Mouse (Mus musculus) heart, postnatal 10 days (tissue): ENCODE results near the gene Mettl2. TPM values are rescaled to one million over a fixed set of nuclear protein-coding genes. Genes with fewer than 3 reads are reported as not detected.
"Not testable (repeated sequence)": the region's sequence is repeated elsewhere in the genome, so short reads cannot be mapped to it uniquely, and the experiment has no call there.

ENCODE experiments used
- DNase-seq, 2 experiments: peaks; one replicate each; pipeline ENCODE4 v3.0.0; 2021
- intact Hi-C: fragments of 180-260 bp; cut with DNase I; formaldehyde crosslinking; loops from one replicate; pipeline ENCODE4 v1.15.1; 2025
- total RNA-seq, 2 experiments: library from RNA; stranded (reverse); gene quantifications; 2 replicates each; pipeline ENCODE4 v1.2.3; 2021

Mettl2 gene
- 10 to 100 TPM; 13.6 to 14.3 TPM for total RNA-seq

- intact Hi-C loops = loop anchor here (1.0 to 2.0 kb wide), 2 partner anchors 53 to 536 kb away; partner anchors contain the start of gene Tlk2
- peak; percentile 84 to 90 for DNase-seq
Measured at GRCm38 (mm10) chr11:105125735-105126519, at the start of gene Mettl2. Gene Mettl2, plus strand, starts transcription at chr11:105126425.

GRCm38 (mm10) chr11:105112448-105112847, 13.8 kb upstream of the Mettl2 start:
- intact Hi-C loops, DNase-seq: not testable (repeated sequence)

- intact Hi-C loops = no loop called here
- DNase-seq = no peak
Measured at GRCm38 (mm10) chr11:105117814-105118213, 8.4 kb upstream of the Mettl2 start.

- no peak for DNase-seq
- intact Hi-C loops = loop anchor here (5.0 kb wide), 1 partner anchor 353 kb away; no protein-coding TSS in a partner anchor
Measured at GRCm38 (mm10) chr11:105120551-105121061, 5.6 kb upstream of the Mettl2 start.

- intact Hi-C loops = loop anchor here (5.0 kb wide), 1 partner anchor 354 kb away; no protein-coding TSS in a partner anchor
- not testable (repeated sequence) for DNase-seq
Measured at GRCm38 (mm10) chr11:105121792-105122191, 4.4 kb upstream of the Mettl2 start.

- intact Hi-C loops = loop anchor here (5.0 kb wide), 1 partner anchor 357 kb away; no protein-coding TSS in a partner anchor
- DNase-seq = peak; percentile 32 to 54
Measured at GRCm38 (mm10) chr11:105123986-105124385, 2.2 kb upstream of the Mettl2 start.

GRCm38 (mm10) chr11:105126520-105127029, 350 bp downstream of the Mettl2 start:
- DNase-seq = no peak
- intact Hi-C loops = loop anchor here (1.0 to 2.0 kb wide), 2 partner anchors 52 to 536 kb away; partner anchors contain the start of gene Tlk2

GRCm38 (mm10) chr11:105135692-105136091, 9.5 kb downstream of the Mettl2 start:
- intact Hi-C loops = no loop called here
- DNase-seq = no peak

GRCm38 (mm10) chr11:105137255-105137654, 11.0 kb downstream of the Mettl2 start:
- DNase-seq, intact Hi-C loops: not testable (repeated sequence)

GRCm38 (mm10) chr11:105140512-105140911, 14.3 kb downstream of the Mettl2 start:
- intact Hi-C loops, DNase-seq: not testable (repeated sequence)

GRCm38 (mm10) chr11:105141115-105141514, 14.9 kb downstream of the Mettl2 start:
- DNase-seq = no peak
- intact Hi-C loops = no loop called here

GRCm38 (mm10) chr11:105143564-105143963, 17.3 kb downstream of the Mettl2 start:
- intact Hi-C loops = no loop called here
- no peak for DNase-seq

GRCm38 (mm10) chr11:105144084-105144483, 17.9 kb downstream of the Mettl2 start:
- DNase-seq = no peak
- intact Hi-C loops = no loop called here

- no peak for DNase-seq
Measured at GRCm38 (mm10) chr11:105144508-105145210, 18.4 kb downstream of the Mettl2 start.

GRCm38 (mm10) chr11:105145211-105145610, 19.0 kb downstream of the Mettl2 start:
- intact Hi-C loops = no loop called here
- no peak for DNase-seq

More at GRCm38 (mm10) chr11:105144508-105145210, 18.4 kb downstream of the Mettl2 start:
- intact Hi-C loops = no loop called here

- intact Hi-C loops = no loop called here
- no peak for DNase-seq
Measured at GRCm38 (mm10) chr11:105146593-105146992, 20.4 kb downstream of the Mettl2 start, which contains the start of gene Gm10842. Gene Gm10842, plus strand, starts transcription at chr11:105146893.

- no peak for DNase-seq
- intact Hi-C loops = no loop called here
Measured at GRCm38 (mm10) chr11:105149353-105149752, 23.1 kb downstream of the Mettl2 start.

- intact Hi-C loops = no loop called here
- no peak for DNase-seq
Measured at GRCm38 (mm10) chr11:105149766-105150165, 23.5 kb downstream of the Mettl2 start.

- DNase-seq = no peak
- intact Hi-C loops = no loop called here
Measured at GRCm38 (mm10) chr11:105150691-105151090, 24.5 kb downstream of the Mettl2 start.

GRCm38 (mm10) chr11:105151226-105152016, 25.2 kb downstream of the Mettl2 start:
- DNase-seq = no peak
- intact Hi-C loops = no loop called here
